Mouse (Mus musculus) hindbrain, embryonic 11.5 days (tissue): ENCODE data around the gene Pip5k1b. TPM values are rescaled to one million over a fixed set of nuclear protein-coding genes. Genes with fewer than 3 reads are reported as not detected.

Experiments used
- ATAC-seq: fragments of 200-750 bp; cut with Nextera tagmentation; 2 replicates; pipeline ENCODE4 v1.8.0; 2017; ENCODE audit warnings: mild to moderate bottlenecking, moderate TSS enrichment, moderate library complexity; ENCODE audit not compliant: low FRiP score
- DNase-seq: peaks from one replicate; pipeline ENCODE4 v3.0.0-alpha.2; 2015; ENCODE audit warnings: low spot score
- H3K27ac ChIP-seq: fragments of 300-500 bp; sonication (generic); 2 replicates; pipeline ENCODE4 v1.5.1; 2014; ENCODE audit warnings: mild to moderate bottlenecking, low read depth, low read length
- H3K27me3 ChIP-seq: fragments of 300-500 bp; sonication (generic); 2 replicates; pipeline ENCODE4 v1.6.1; 2014; ENCODE audit warnings: mild to moderate bottlenecking, low read length, moderate library complexity, mixed read lengths; ENCODE audit not compliant: control insufficient read depth, insufficient read depth
- H3K36me3 ChIP-seq: fragments of 300-500 bp; sonication (generic); 2 replicates; pipeline ENCODE4 v1.6.1; 2014; ENCODE audit warnings: mild to moderate bottlenecking, low read length, moderate library complexity, mixed read lengths; ENCODE audit not compliant: control insufficient read depth, insufficient read depth
- H3K4me1 ChIP-seq: fragments of 300-500 bp; sonication (generic); replicated peaks from 2 replicates; pipeline ENCODE4 v1.6.1; 2014; ENCODE audit warnings: low read length, mixed read lengths; ENCODE audit not compliant: control insufficient read depth, insufficient read depth
- H3K4me2 ChIP-seq: fragments of 300-500 bp; sonication (generic); replicated peaks from 2 replicates; pipeline ENCODE4 v1.6.1; 2014; ENCODE audit warnings: mild to moderate bottlenecking, low read depth, low read length
- H3K4me3 ChIP-seq: fragments of 300-500 bp; sonication (generic); 2 replicates; pipeline ENCODE4 v1.5.1; 2014; ENCODE audit warnings: low read depth, low read length
- H3K9ac ChIP-seq: fragments of 300-500 bp; sonication (generic); 2 replicates; pipeline ENCODE4 v1.6.1; 2014; ENCODE audit warnings: low read depth, low read length
- H3K9me3 ChIP-seq: fragments of 300-500 bp; sonication (generic); 2 replicates; pipeline ENCODE4 v1.6.1; 2016; ENCODE audit warnings: low read length; ENCODE audit not compliant: control insufficient read depth
- WGBS: fragments of 180-500 bp; shearing (Covaris S2); extraction: QIAGEN DNeasy Blood & Tissue Kit; methylation state at CpG from one replicate; pipeline ENCODE4 v1.1.7; 2014; 5-methylcytosine and 5-hydroxymethylcytosine counted together
- polyA plus RNA-seq: library from polyadenylated mRNA; unstranded; fragments of >200 nt; fragmentation: Nextera tagmentation; extraction: Ambion mirVana; gene quantifications from 2 replicates; pipeline ENCODE4 v1.2.1, GENCODE M21; 2014

Pip5k1b gene
- polyA plus RNA-seq, 1 experiment from 2014 or later, result 2.0 TPM

- H3K9ac ChIP-seq, result no peak overlapping the region
- WGBS, result 72% methylated on average over 7 of the region's 7 CpGs
- H3K27me3 ChIP-seq, result peaks cover 4% of the 10 kb centered on the region; the same call in 1 of the 2 replicates
- no peak for DNase-seq
- no peak for ATAC-seq
- no peak overlapping the region for H3K4me2 ChIP-seq
- no peak overlapping the region for H3K4me3 ChIP-seq
- H3K36me3 ChIP-seq, result no peaks in the 10 kb centered on the region
- H3K4me1 ChIP-seq, result no peaks in the 10 kb centered on the region
- no peaks in the 10 kb centered on the region for H3K9me3 ChIP-seq
- H3K27ac ChIP-seq, result no peak overlapping the region
Measured at GRCm38 (mm10) chr19:24550778-24551177, 4.9 kb downstream of the Pip5k1b start.

GRCm38 (mm10) chr19:24550016-24550415 lies 5.7 kb downstream of the Pip5k1b start:
- Histone ChIP-seq H3K9ac (no peak overlapping the region), H3K4me2 (no peak overlapping the region), H3K27ac (no peak overlapping the region), H3K4me3 (no peak overlapping the region), H3K4me1 (no peaks in the 10 kb centered on the region), H3K36me3 (no peaks in the 10 kb centered on the region), H3K9me3 (no peaks in the 10 kb centered on the region), H3K27me3 (no peaks in the 10 kb centered on the region; the same call in 1 of the 2 replicates)
- no peak for DNase-seq
- no peak for ATAC-seq
- WGBS, result 94% methylated on average over 2 of the region's 2 CpGs

- 94% methylated on average over 9 of the region's 9 CpGs for WGBS
Measured at GRCm38 (mm10) chr19:24548337-24548736, 7.3 kb downstream of the Pip5k1b start.

GRCm38 (mm10) chr19:24546153-24546552 lies 9.5 kb downstream of the Pip5k1b start:
- Histone ChIP-seq H3K36me3 (no peaks in the 10 kb centered on the region), H3K4me1 (no peaks in the 10 kb centered on the region), H3K27ac (no peak overlapping the region), H3K27me3 (no peaks in the 10 kb centered on the region), H3K9me3 (no peaks in the 10 kb centered on the region), H3K4me3 (no peak overlapping the region), H3K9ac (no peak overlapping the region), H3K4me2 (no peak overlapping the region)
- WGBS, result 89% methylated on average over 10 of the region's 10 CpGs
- ATAC-seq (no peak), DNase-seq (no peak)

More at GRCm38 (mm10) chr19:24548337-24548736, 7.3 kb downstream of the Pip5k1b start:
- Histone ChIP-seq H3K36me3 (no peaks in the 10 kb centered on the region), H3K4me3 (no peak overlapping the region), H3K9ac (no peak overlapping the region), H3K27ac (no peak overlapping the region), H3K9me3 (no peaks in the 10 kb centered on the region), H3K27me3 (no peaks in the 10 kb centered on the region), H3K4me1 (no peaks in the 10 kb centered on the region), H3K4me2 (no peak overlapping the region)
- DNase-seq, result no peak
- no peak for ATAC-seq

GRCm38 (mm10) chr19:24543386-24544350 lies 12.0 kb downstream of the Pip5k1b start:
- Histone ChIP-seq H3K36me3 (no peaks in the 10 kb centered on the region), H3K4me2 (no peak overlapping the region), H3K4me3 (no peak overlapping the region), H3K9ac (no peak overlapping the region), H3K9me3 (no peaks in the 10 kb centered on the region), H3K4me1 (no peaks in the 10 kb centered on the region), H3K27me3 (no peaks in the 10 kb centered on the region), H3K27ac (no peak overlapping the region)
- WGBS, result 85% methylated on average over 14 of the region's 14 CpGs
- DNase-seq (no peak), ATAC-seq (no peak)

- Histone ChIP-seq H3K9me3 (no peaks in the 10 kb centered on the region), H3K27ac (no peak overlapping the region), H3K27me3 (no peaks in the 10 kb centered on the region), H3K4me3 (no peak overlapping the region), H3K4me1 (no peaks in the 10 kb centered on the region), H3K4me2 (no peak overlapping the region), H3K36me3 (no peaks in the 10 kb centered on the region), H3K9ac (no peak overlapping the region)
- no peak for ATAC-seq
- DNase-seq, result no peak
- WGBS, result 94% methylated on average over 7 of the region's 7 CpGs
Measured at GRCm38 (mm10) chr19:24542293-24542675, 13.4 kb downstream of the Pip5k1b start.

- no peaks in the 10 kb centered on the region for H3K36me3 ChIP-seq
- H3K4me2 ChIP-seq, result no peak overlapping the region
- no peak overlapping the region for H3K4me3 ChIP-seq
- WGBS, result 93% methylated on average over 17 of the region's 17 CpGs
- ATAC-seq, result no peak
- DNase-seq, result no peak
- H3K27me3 ChIP-seq, result no peaks in the 10 kb centered on the region
- no peaks in the 10 kb centered on the region for H3K9me3 ChIP-seq
- no peaks in the 10 kb centered on the region for H3K4me1 ChIP-seq
- no peak overlapping the region for H3K27ac ChIP-seq
- H3K9ac ChIP-seq, result no peak overlapping the region
Measured at GRCm38 (mm10) chr19:24541669-24542292, 13.9 kb downstream of the Pip5k1b start.

GRCm38 (mm10) chr19:24540952-24541668 lies 14.6 kb downstream of the Pip5k1b start:
- Histone ChIP-seq H3K4me1 (no peaks in the 10 kb centered on the region), H3K4me3 (no peak overlapping the region), H3K36me3 (no peaks in the 10 kb centered on the region), H3K4me2 (no peak overlapping the region), H3K27me3 (no peaks in the 10 kb centered on the region), H3K27ac (no peak overlapping the region), H3K9ac (no peak overlapping the region), H3K9me3 (no peaks in the 10 kb centered on the region)
- 93% methylated on average over 10 of the region's 10 CpGs for WGBS
- ATAC-seq, result no peak
- DNase-seq, result no peak
